Mouse (Mus musculus) CH12.LX (cell line): ENCODE measurements around the gene Stx11. TPM values are rescaled to one million over a fixed set of nuclear protein-coding genes. Genes with fewer than 3 reads are reported as not detected.
A peak's percentile ranks its signal among the peaks of the same experiment; 100 is the strongest.

Experiments used
- DNase-seq: peaks from one replicate; pipeline ENCODE4 v3.0.0-alpha.2; 2013; ENCODE audit errors: extremely low read depth
- H3K27ac ChIP-seq: 2 replicates; pipeline ENCODE4 v1.5.1; 2012; ENCODE audit warnings: low read depth, mild to moderate bottlenecking, control low read depth, moderate library complexity; ENCODE audit not compliant: insufficient read depth
- H3K27me3 ChIP-seq: replicated peaks from 2 replicates; pipeline ENCODE3; 2012; ENCODE audit warnings: inconsistent platforms
- H3K36me3 ChIP-seq, 2 experiments: replicated peaks in 1 of 2; 2 replicates each; pipeline versions ENCODE3 to v1.6.1; 2012; ENCODE audit warnings: inconsistent platforms in 1 of 2, low read length in 1 of 2, mild to moderate bottlenecking in 1 of 2, mixed read lengths in 1 of 2, moderate library complexity in 1 of 2; ENCODE audit not compliant: control insufficient read depth in 1 of 2, insufficient read depth in 1 of 2
- H3K4me1 ChIP-seq, 2 experiments: 2 replicates each; pipeline ENCODE4 v1.6.1; 2012; ENCODE audit warnings: inconsistent platforms in 1 of 2, moderate library complexity in 1 of 2; ENCODE audit not compliant: insufficient read depth in 2 of 2, control insufficient read depth in 1 of 2
- H3K4me2 ChIP-seq: 2 replicates; pipeline ENCODE4 v1.6.1; 2012; ENCODE audit warnings: low read depth, mild to moderate bottlenecking, control low read depth; ENCODE audit not compliant: poor library complexity, insufficient read depth, severe bottlenecking
- H3K4me3 ChIP-seq, 3 experiments: fragments of 150-350 bp in 1 of 3; sonication (generic) in 1 of 3; replicated peaks in 1 of 3; 2 replicates each; pipeline versions ENCODE3 to v1.5.1; 2011 to 2012; ENCODE audit warnings: low read depth in 2 of 3, low read length in 2 of 3, mild to moderate bottlenecking in 2 of 3, moderate library complexity in 2 of 3, control low read depth in 1 of 3, improper control_type of control experiment in 1 of 3, inconsistent platforms in 1 of 3, mixed read lengths in 1 of 3; ENCODE audit not compliant: poor library complexity in 1 of 3
- H3K79me2 ChIP-seq: replicated peaks from 2 replicates; pipeline ENCODE4 v1.6.1; 2012; ENCODE audit warnings: mild to moderate bottlenecking, moderate library complexity; ENCODE audit not compliant: control insufficient read depth, poor library complexity, insufficient read depth, severe bottlenecking; ENCODE audit errors: extremely low read depth
- H3K9ac ChIP-seq: 2 replicates; pipeline ENCODE4 v1.6.1; 2012; ENCODE audit warnings: low read depth, mild to moderate bottlenecking, control low read depth, moderate library complexity; ENCODE audit not compliant: insufficient read depth
- H3K9me3 ChIP-seq: replicated peaks from 2 replicates; pipeline ENCODE3; 2012; ENCODE audit warnings: low read length, inconsistent platforms, mixed read lengths
- BHLHE40 ChIP-seq: IDR thresholded peaks from 2 replicates; pipeline ENCODE4 v1.6.1; 2011; ENCODE audit warnings: mild to moderate bottlenecking, low read depth, low read length, improper control_type of control experiment
- CHD1 ChIP-seq: IDR thresholded peaks from 2 replicates; pipeline ENCODE4 v1.6.1; 2012; ENCODE audit warnings: low read depth, low read length, improper control_type of control experiment, inconsistent platforms
- CHD2 ChIP-seq: IDR thresholded peaks from 2 replicates; pipeline ENCODE4 v1.6.1; 2011; ENCODE audit warnings: low read length, improper control_type of control experiment
- CTCF ChIP-seq, 2 experiments: IDR thresholded peaks in 1 of 2; conservative IDR thresholded peaks in 1 of 2; 2 replicates each; pipeline ENCODE4 v1.5.1; 2011 to 2012; ENCODE audit warnings: low read depth in 2 of 2, low read length in 2 of 2, improper control_type of control experiment in 1 of 2, inconsistent platforms in 1 of 2, mild to moderate bottlenecking in 1 of 2, moderate library complexity in 1 of 2
- E2F4 ChIP-seq: IDR thresholded peaks from 2 replicates; pipeline ENCODE4 v1.6.1; 2011; ENCODE audit warnings: low read depth, low read length, improper control_type of control experiment; ENCODE audit not compliant: insufficient replicate concordance
- ELF1 ChIP-seq: IDR thresholded peaks from 2 replicates; pipeline ENCODE4 v1.6.1; 2014; ENCODE audit warnings: low read depth, mild to moderate bottlenecking, inconsistent platforms, low read length, improper control_type of control experiment
- EP300 ChIP-seq: IDR thresholded peaks from 2 replicates; pipeline ENCODE4 v1.6.1; 2011; ENCODE audit warnings: low read length, improper control_type of control experiment
- GABPA ChIP-seq: IDR thresholded peaks from 2 replicates; pipeline ENCODE4 v1.6.1; 2012; ENCODE audit warnings: low read depth, low read length, improper control_type of control experiment, inconsistent platforms; ENCODE audit not compliant: insufficient replicate concordance
- JUND ChIP-seq: conservative IDR thresholded peaks from 2 replicates; pipeline ENCODE4 v1.6.1; 2011; ENCODE audit warnings: low read depth, low read length, improper control_type of control experiment
- KAT2A ChIP-seq: IDR thresholded peaks from 2 replicates; pipeline ENCODE4 v1.6.1; 2012; ENCODE audit warnings: low read length, improper control_type of control experiment, inconsistent platforms; ENCODE audit not compliant: insufficient replicate concordance
- MAFK ChIP-seq: IDR thresholded peaks from 2 replicates; pipeline ENCODE4 v1.6.1; 2011; ENCODE audit warnings: low read length, improper control_type of control experiment; ENCODE audit not compliant: insufficient replicate concordance
- MAZ ChIP-seq: IDR thresholded peaks from 2 replicates; pipeline ENCODE4 v1.6.1; 2012; ENCODE audit warnings: low read depth, mild to moderate bottlenecking, inconsistent platforms, low read length, improper control_type of control experiment, moderate library complexity
- MEF2A ChIP-seq: IDR thresholded peaks from 2 replicates; pipeline ENCODE4 v1.6.1; 2014; ENCODE audit warnings: low read depth, mild to moderate bottlenecking, inconsistent platforms, low read length, improper control_type of control experiment, borderline replicate concordance
- MXI1 ChIP-seq: IDR thresholded peaks from 2 replicates; pipeline ENCODE4 v1.6.1; 2011; ENCODE audit warnings: mild to moderate bottlenecking, low read depth, low read length, improper control_type of control experiment
- MYC ChIP-seq: IDR thresholded peaks from 2 replicates; pipeline ENCODE4 v1.6.1; 2011; ENCODE audit warnings: low read depth, mild to moderate bottlenecking, improper control_type of control experiment, low read length
- NELFE ChIP-seq: IDR thresholded peaks from 2 replicates; pipeline ENCODE4 v1.6.1; 2011; ENCODE audit warnings: low read depth, low read length, improper control_type of control experiment
- NRF1 ChIP-seq: IDR thresholded peaks from 2 replicates; pipeline ENCODE4 v1.6.1; 2014; ENCODE audit warnings: low read depth, mild to moderate bottlenecking, inconsistent platforms, low read length, improper control_type of control experiment, moderate library complexity
- PAX5 ChIP-seq: IDR thresholded peaks from 2 replicates; pipeline ENCODE4 v1.6.1; 2012; ENCODE audit warnings: low read length, inconsistent platforms, mixed read lengths
- POLR2A ChIP-seq: IDR thresholded peaks from 2 replicates; pipeline ENCODE4 v1.6.1; 2011; ENCODE audit warnings: low read depth, mild to moderate bottlenecking, improper control_type of control experiment, low read length
- POLR2AphosphoS2 ChIP-seq: IDR thresholded peaks from 2 replicates; pipeline ENCODE4 v1.6.1; 2011; ENCODE audit warnings: low read depth, low read length, improper control_type of control experiment
- RAD21 ChIP-seq: IDR thresholded peaks from 2 replicates; pipeline ENCODE4 v1.6.1; 2011; ENCODE audit warnings: low read depth, mild to moderate bottlenecking, low read length, improper control_type of control experiment, moderate library complexity
- RCOR1 ChIP-seq: conservative IDR thresholded peaks from 2 replicates; pipeline ENCODE4 v1.6.1; 2012; ENCODE audit warnings: low read depth, mild to moderate bottlenecking, inconsistent platforms, low read length, improper control_type of control experiment
- SIN3A ChIP-seq: IDR thresholded peaks from 2 replicates; pipeline ENCODE4 v1.6.1; 2012; ENCODE audit warnings: low read length, improper control_type of control experiment, inconsistent platforms
- SMC3 ChIP-seq: IDR thresholded peaks from 2 replicates; pipeline ENCODE4 v1.6.1; 2011; ENCODE audit warnings: low read depth, low read length, improper control_type of control experiment
- TBP ChIP-seq: conservative IDR thresholded peaks from 2 replicates; pipeline ENCODE4 v1.6.1; 2011; ENCODE audit warnings: low read depth, low read length, improper control_type of control experiment
- UBTF ChIP-seq: IDR thresholded peaks from 2 replicates; pipeline ENCODE4 v1.6.1; 2012; ENCODE audit warnings: low read depth, mild to moderate bottlenecking, inconsistent platforms, low read length, improper control_type of control experiment, moderate library complexity
- USF1 ChIP-seq: IDR thresholded peaks from 2 replicates; pipeline ENCODE4 v1.6.1; 2014; ENCODE audit warnings: low read depth, mild to moderate bottlenecking, inconsistent platforms, low read length, improper control_type of control experiment
- ZC3H11A ChIP-seq: IDR thresholded peaks from 2 replicates; pipeline ENCODE4 v1.6.1; 2012; ENCODE audit warnings: low read depth, mild to moderate bottlenecking, inconsistent platforms, low read length, improper control_type of control experiment
- ZKSCAN1 ChIP-seq: IDR thresholded peaks from 2 replicates; pipeline ENCODE4 v1.6.1; 2012; ENCODE audit warnings: low read depth, inconsistent platforms, low read length, improper control_type of control experiment, borderline replicate concordance
- ZMIZ1 ChIP-seq: IDR thresholded peaks from 2 replicates; pipeline ENCODE4 v1.6.1; 2012; ENCODE audit warnings: low read depth, mild to moderate bottlenecking, inconsistent platforms, low read length, improper control_type of control experiment
- ZNF384 ChIP-seq: IDR thresholded peaks from 2 replicates; pipeline ENCODE4 v1.6.1; 2012; ENCODE audit warnings: low read depth, low read length, improper control_type of control experiment, inconsistent platforms
- dilution Hi-C: fragments of 300-500 bp; cut with MboI; formaldehyde crosslinking; loops from 2 replicates; pipeline ENCODE4 v1.14.3; 2020; ENCODE audit warnings: low sequenced_read_pairs; ENCODE audit not compliant: extremely low pct_unique_long_range_greater_than_20kb, extremely low pct_ligation_motif_present
- in situ Hi-C: fragments of 300-500 bp; cut with MboI; formaldehyde crosslinking; loops from 3 replicates; pipeline ENCODE4 v1.14.3; 2019; ENCODE audit warnings: low sequenced_read_pairs, low pct_ligation_motif_present, low pct_unique_long_range_greater_than_20kb, mixed read lengths
- polyA plus RNA-seq: library from polyadenylated mRNA; unstranded; fragments of >175 nt; gene quantifications from 2 replicates; pipeline ENCODE4 v1.2.1, GENCODE M21; 2012; ENCODE audit warnings: low read depth; ENCODE audit not compliant: insufficient read length
- total RNA-seq, 2 experiments: library from RNA; depleted of rRNA; stranded (reverse); fragments of 300-350 nt in 1 of 2; fragments of >200 nt in 1 of 2; gene quantifications; 2 replicates each; pipeline ENCODE4 v1.2.3; 2012 to 2014

Gene Stx11
- total and polyA plus RNA-seq, 3 experiments, result 22.2 to 49.8 (median 47.7) TPM

GRCm38 (mm10) chr10:12922077-12922573 lies 42.0 kb downstream of the Stx11 start:
- peaks cover 9 to 20% of the 10 kb centered on the region in 2 experiments for H3K4me1 ChIP-seq
- in situ Hi-C loops, result loop anchor here (5.0 to 25.0 kb wide), 2 partner anchors 65 to 235 kb away; no protein-coding TSS in a partner anchor
- DNase-seq, result peak; percentile 17
- H3K4me2 ChIP-seq, result peak overlapping the region; percentile 46
- peaks cover 12% of the 10 kb centered on the region for H3K9me3 ChIP-seq
- no peaks in the 10 kb centered on the region for H3K27me3 ChIP-seq
- dilution Hi-C loops, result no loop called here
- no peaks in the 10 kb centered on the region for H3K79me2 ChIP-seq
- no peak overlapping the region; the same call in 1 of the 2 replicates for H3K27ac ChIP-seq
- H3K9ac ChIP-seq, result peak overlapping the region; percentile 73
- TF ChIP-seq ZC3H11A, result no peak
- no peak for TF ChIP-seq BHLHE40
- TF ChIP-seq ZNF384, result peak; percentile 73
- no peak for TF ChIP-seq NRF1
- H3K4me3 ChIP-seq, result peak overlapping the region; percentile 71 to 84 (median 81)
- no peaks in the 10 kb centered on the region for H3K36me3 ChIP-seq

DNA sequence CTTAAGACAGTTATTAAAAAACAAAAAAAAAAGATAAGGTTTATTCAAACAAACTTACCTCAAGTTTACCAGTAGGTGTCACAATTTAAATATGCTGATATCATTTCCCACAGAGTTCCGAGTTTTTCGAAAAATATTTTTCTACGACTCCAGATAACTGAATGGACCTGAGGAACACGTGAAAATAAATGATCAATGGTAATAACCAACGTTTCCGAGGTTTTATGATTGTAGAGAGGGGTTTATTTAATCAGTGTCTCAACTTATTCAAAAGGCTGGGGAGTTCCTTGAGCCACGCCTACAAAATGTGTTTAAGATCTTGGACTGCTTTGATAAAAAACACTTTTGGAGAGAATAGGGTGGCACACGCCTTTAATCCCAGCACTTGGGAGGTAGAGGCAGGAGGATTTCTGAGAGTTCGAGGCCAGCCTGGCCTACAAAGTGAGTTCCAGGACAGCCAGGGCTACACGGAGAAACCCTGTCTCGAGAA lies 42.5 kb downstream of the Stx11 start:
- Histone ChIP-seq H3K9ac (peak overlapping the region; percentile 73), H3K4me1 (peaks cover 9 to 20% of the 10 kb centered on the region in 2 experiments), H3K4me3 (peak overlapping the region; percentile 50 to 81 (median 71)), H3K36me3 (no peaks in the 10 kb centered on the region), H3K27ac (no peak overlapping the region), H3K27me3 (no peaks in the 10 kb centered on the region), H3K79me2 (no peaks in the 10 kb centered on the region), H3K9me3 (peaks cover 12% of the 10 kb centered on the region), H3K4me2 (peak overlapping the region; percentile 46)
- peak; percentile 70 for DNase-seq
- TF ChIP-seq RAD21 (peak; percentile 35), JUND (no peak), CHD2 (no peak), POLR2AphosphoS2 (no peak), PAX5 (no peak), MAFK (no peak), ZMIZ1 (no peak), KAT2A (no peak), MYC (no peak), MXI1 (peak; percentile 19; the same call in 1 of the 2 replicates), ZKSCAN1 (no peak), NELFE (no peak), RCOR1 (no peak), E2F4 (no peak), USF1 (no peak), MAZ (no peak), NRF1 (no peak), GABPA (no peak), UBTF (no peak), ZNF384 (peak; percentile 80), EP300 (no peak), CTCF (conservative IDR thresholded peaks at IDR 0.05 in 1 of 2, IDR thresholded peaks at IDR 0.05 in 1 of 2; ENCODE audit: low read depth in 2 of 2, low read length in 2 of 2) (peak in 1 of 2 experiments; percentile 47; a peak in 2 of 4 replicates), ELF1 (no peak), MEF2A (no peak), TBP (peak; percentile 71; the same call in 1 of the 2 replicates), SMC3 (peak; percentile 19), BHLHE40 (no peak), CHD1 (0 out of 2 replicates have a peak, but pooled peaks have one; percentile 82), SIN3A (peak; percentile 42; the same call in 1 of the 2 replicates), POLR2A (no peak), ZC3H11A (no peak)
- dilution Hi-C loops (no loop called here), in situ Hi-C loops (loop anchor here (5.0 to 25.0 kb wide), 2 partner anchors 66 to 234 kb away; no protein-coding TSS in a partner anchor)
